Mouse (Mus musculus) frontal cortex, postnatal 36 days (tissue): Measurements from ENCODE around the gene Fbh1.
"Not testable (repeated sequence)": the region's sequence is repeated elsewhere in the genome, so short reads cannot be mapped to it uniquely, and the experiment has no call there.

Source experiments
- DNase-seq, 2 experiments: peaks; one replicate each; pipeline ENCODE4 v3.0.0; 2022; ENCODE audit warnings: low spot score in 2 of 2

The Fbh1 gene

DNA sequence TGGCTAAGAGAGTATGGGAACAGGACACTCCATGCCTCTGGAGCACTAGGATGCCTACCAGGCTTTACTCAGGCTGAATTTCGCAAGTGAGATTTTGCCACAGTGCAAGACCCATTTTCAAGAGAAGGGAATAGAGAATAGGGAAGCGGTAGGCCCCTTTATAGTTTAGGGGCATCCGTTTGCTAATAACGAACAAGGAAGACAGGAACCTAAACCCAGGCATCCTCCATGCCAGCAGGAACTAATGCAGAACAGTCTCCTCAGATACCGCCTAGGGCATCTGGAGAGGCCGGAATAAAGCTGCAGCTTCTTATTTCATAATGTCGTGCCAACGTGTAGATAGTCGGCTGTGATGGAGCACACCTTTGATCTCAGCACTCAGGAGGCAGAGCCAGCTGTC is 54.8 kb downstream of the Fbh1 start:
- DNase-seq = no peak

GRCm38 (mm10) chr2:11718573-11718972 is 58.8 kb downstream of the Fbh1 start:
- no peak for DNase-seq

GRCm38 (mm10) chr2:11714535-11714934 is 62.8 kb downstream of the Fbh1 start:
- peak in 1 of 2 experiments; percentile 42 for DNase-seq

DNA sequence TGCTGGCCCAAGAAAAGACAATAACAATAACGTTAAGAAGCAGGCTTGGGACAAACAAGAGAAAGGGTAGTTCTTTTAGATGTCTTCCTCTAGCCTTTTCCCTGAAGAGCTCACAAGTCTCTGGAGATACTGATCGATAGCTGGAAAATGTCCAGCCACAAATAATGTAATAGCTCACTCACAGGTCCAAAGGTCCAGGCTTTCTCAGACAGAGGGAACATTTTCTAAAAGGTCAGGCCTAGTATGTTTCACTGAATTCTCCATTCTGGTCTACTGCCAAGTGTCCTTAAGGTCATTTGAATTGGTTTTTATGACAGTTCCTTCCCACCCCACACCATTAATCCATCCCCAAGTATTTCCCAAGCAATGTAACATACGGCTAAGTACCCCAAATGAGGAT is 64.4 kb downstream of the Fbh1 start:
- no peak for DNase-seq

DNA sequence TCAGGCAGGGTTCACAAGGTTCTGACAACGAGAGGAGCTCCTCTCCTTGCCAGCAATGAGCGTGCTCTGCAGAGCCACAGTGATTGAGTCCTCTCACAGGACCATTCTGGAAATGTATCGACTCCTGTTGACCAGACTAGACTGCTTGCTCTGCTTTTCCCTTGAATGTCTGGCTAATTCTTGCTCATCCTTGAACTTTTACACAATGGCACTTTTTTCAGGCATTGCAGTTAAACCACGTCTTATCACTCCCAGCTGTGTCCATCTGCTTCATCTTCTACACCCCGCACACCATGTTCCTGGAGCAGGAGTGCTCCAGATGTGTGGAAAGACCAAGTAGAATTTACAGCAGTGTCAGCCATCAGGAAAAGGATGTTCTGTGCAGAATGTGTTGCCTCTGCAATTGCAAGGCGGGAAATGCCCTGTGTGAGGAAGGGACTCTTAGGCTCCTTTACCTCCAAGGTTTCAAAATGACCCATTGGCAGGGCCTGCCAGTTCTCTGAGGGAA is 64.8 kb downstream of the Fbh1 start:
- DNase-seq = no peak

DNA sequence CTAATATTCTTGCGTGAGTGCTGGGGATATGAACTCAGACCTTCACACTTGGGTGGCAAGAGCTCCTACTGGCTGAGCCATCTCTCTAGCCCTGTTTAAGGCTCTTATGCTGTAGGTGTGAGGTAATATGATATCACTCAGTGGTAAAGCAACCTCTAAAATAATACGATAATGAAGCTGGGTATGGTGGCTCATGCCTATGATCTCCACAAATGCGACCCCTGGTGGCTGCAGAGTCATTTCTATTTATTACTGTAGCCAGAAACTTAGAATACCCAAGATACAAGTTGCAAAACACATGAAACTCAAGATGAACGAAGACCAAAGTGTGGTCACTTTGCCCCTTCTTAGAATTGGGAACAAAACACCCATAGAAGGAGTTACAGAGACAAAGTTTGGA is 67.3 kb downstream of the Fbh1 start:
- DNase-seq = not testable (repeated sequence)

DNA sequence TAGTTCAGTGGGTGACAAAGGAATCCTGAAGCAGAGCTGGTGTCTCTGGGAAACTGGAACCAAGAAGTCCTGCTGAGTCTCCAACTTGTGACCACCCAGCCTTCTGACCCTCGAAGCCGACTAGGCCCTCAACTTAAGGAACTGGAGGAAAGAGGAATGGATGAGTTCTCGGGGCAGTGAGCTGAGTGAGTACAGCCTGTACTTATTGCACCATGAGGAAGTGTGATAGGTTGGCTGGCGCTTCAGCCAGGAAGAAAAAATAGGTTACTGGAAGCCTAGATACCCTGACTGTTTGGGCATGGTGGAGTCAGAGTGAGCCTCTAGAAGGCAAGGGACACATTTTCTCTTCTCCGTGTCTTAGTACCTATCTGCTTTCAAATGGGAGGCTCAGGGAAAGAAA is 68.8 kb downstream of the Fbh1 start:
- no peak for DNase-seq

- DNase-seq = peak; percentile 19 to 31
These were observed 70.7 kb downstream of the Fbh1 start for GRCm38 (mm10) chr2:11706746-11707065.

- no peak for DNase-seq
These were observed 71.2 kb downstream of the Fbh1 start for GRCm38 (mm10) chr2:11706030-11706745.

GRCm38 (mm10) chr2:11705201-11706025 is 72.0 kb downstream of the Fbh1 start, which contains the start of gene Il15ra:
Il15ra (plus strand) TSS chr2:11705290.
- DNase-seq = peak; percentile 62 to 70

- no peak for DNase-seq
These were observed 77.5 kb downstream of the Fbh1 start for GRCm38 (mm10) chr2:11699905-11700304.

- no peak for DNase-seq
These were observed 78.4 kb downstream of the Fbh1 start for GRCm38 (mm10) chr2:11698994-11699393.

- DNase-seq = no peak
These were observed 81.5 kb downstream of the Fbh1 start for GRCm38 (mm10) chr2:11695867-11696266.

DNA sequence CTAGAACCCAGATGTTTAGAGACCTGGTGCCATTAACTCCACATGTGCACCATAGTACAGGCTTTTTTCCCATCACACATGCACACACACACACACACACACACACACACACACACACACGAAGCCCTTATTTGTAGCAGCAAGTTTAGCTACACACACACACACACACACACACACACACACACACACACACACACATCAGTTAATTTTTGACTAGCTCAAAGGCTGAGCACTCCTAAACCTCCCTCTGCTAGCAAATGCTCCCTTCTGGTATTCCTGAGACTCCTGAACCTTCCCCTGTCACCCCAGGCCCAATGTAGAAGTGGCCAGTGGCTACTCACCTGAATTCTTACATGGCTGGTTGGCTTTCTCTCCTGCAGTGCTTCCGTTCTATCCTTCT is 83.3 kb downstream of the Fbh1 start:
- no peak for DNase-seq

GRCm38 (mm10) chr2:11693352-11693751 is 84.0 kb downstream of the Fbh1 start:
- no peak for DNase-seq
